Mouse (Mus musculus): ENCODE measurements around the gene Isg15. TPM values are rescaled to one million over a fixed set of nuclear protein-coding genes. Genes with fewer than 3 reads are reported as not detected.

Isg15 gene
- total RNA-seq, 2 experiments from 2014 or later: 6.3 to 7.2 TPM

- peak; percentile 39 for ATAC-seq (ENCODE audit: poor library complexity, severe bottlenecking)
Observed at GRCm38 (mm10) chr4:156203413-156204131, 3.0 kb upstream of the Isg15 start.

- peak; percentile 74 for ATAC-seq (ENCODE audit: poor library complexity, severe bottlenecking)
Observed at GRCm38 (mm10) chr4:156203001-156203412, 2.4 kb upstream of the Isg15 start, which contains the start of gene AW011738. Gene AW011738, plus strand, starts transcription at chr4:156203304.

GRCm38 (mm10) chr4:156202462-156202893 lies 1.9 kb upstream of the Isg15 start:
- no peak for ATAC-seq (ENCODE audit: poor library complexity, severe bottlenecking)

- peak; percentile 87 for ATAC-seq (ENCODE audit: poor library complexity, severe bottlenecking)
Observed at GRCm38 (mm10) chr4:156197829-156198205, 2.8 kb downstream of the Isg15 start.

GRCm38 (mm10) chr4:156197131-156197828 lies 3.3 kb downstream of the Isg15 start, which contains the start of gene Agrn:
Gene Agrn, minus strand, starts transcription at chr4:156197488.
- ATAC-seq (ENCODE audit: poor library complexity, severe bottlenecking): peak; percentile 56

- ATAC-seq (ENCODE audit: poor library complexity, severe bottlenecking): no peak
Observed at GRCm38 (mm10) chr4:156195927-156196870, 4.4 kb downstream of the Isg15 start.

- no peak for ATAC-seq (ENCODE audit: poor library complexity, severe bottlenecking)
Observed at GRCm38 (mm10) chr4:156194346-156194745, 6.3 kb downstream of the Isg15 start.

- no peak for ATAC-seq (ENCODE audit: poor library complexity, severe bottlenecking)
Observed at GRCm38 (mm10) chr4:156193906-156194305, 6.7 kb downstream of the Isg15 start.

- ATAC-seq (ENCODE audit: poor library complexity, severe bottlenecking): no peak
Observed at GRCm38 (mm10) chr4:156193200-156193590, 7.4 kb downstream of the Isg15 start.

- ATAC-seq (ENCODE audit: poor library complexity, severe bottlenecking): no peak
Observed at GRCm38 (mm10) chr4:156192421-156193199, 8.0 kb downstream of the Isg15 start.

GRCm38 (mm10) chr4:156188811-156189323 lies 11.8 kb downstream of the Isg15 start:
- ATAC-seq (ENCODE audit: poor library complexity, severe bottlenecking): no peak; the same call in 1 of the 2 replicates

GRCm38 (mm10) chr4:156188162-156188810 lies 12.3 kb downstream of the Isg15 start:
- peak; percentile 71 for ATAC-seq (ENCODE audit: poor library complexity, severe bottlenecking)

- no peak for ATAC-seq (ENCODE audit: poor library complexity, severe bottlenecking)
Observed at GRCm38 (mm10) chr4:156185950-156186850, 14.4 kb downstream of the Isg15 start.

- no peak for ATAC-seq (ENCODE audit: poor library complexity, severe bottlenecking)
Observed at GRCm38 (mm10) chr4:156185456-156185949, 15.1 kb downstream of the Isg15 start.

GRCm38 (mm10) chr4:156184291-156184954 lies 16.2 kb downstream of the Isg15 start:
- ATAC-seq (ENCODE audit: poor library complexity, severe bottlenecking): no peak

GRCm38 (mm10) chr4:156183747-156184146 lies 16.9 kb downstream of the Isg15 start:
- ATAC-seq (ENCODE audit: poor library complexity, severe bottlenecking): peak; percentile 51

GRCm38 (mm10) chr4:156177630-156178029 lies 23.0 kb downstream of the Isg15 start:
- no peak for ATAC-seq (ENCODE audit: poor library complexity, severe bottlenecking)

- ATAC-seq (ENCODE audit: poor library complexity, severe bottlenecking): no peak
Observed at GRCm38 (mm10) chr4:156171828-156172227, 28.8 kb downstream of the Isg15 start.

All from megakaryocyte, adult 5-6 weeks (primary cell).